Mouse (Mus musculus): ENCODE results near the gene Cd207.

Gene Cd207

DNA sequence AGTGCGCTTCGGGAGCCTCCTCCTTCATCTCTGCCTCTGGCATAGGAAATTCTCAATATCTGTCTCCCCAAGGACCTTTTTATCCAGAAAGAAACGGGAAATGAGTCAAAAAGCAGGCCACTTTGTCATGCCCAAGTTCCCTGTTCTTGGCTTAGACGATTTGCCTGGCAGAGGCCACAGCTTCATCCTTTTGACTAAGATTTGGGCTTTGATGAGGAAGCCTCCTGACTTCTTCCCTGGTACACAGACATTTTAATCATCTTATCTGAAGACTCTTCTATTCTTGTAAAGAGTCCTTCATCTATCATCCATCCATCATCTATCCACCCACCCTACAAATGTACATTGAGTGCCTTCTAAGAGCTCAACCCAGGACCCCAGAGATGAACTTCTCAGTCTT lies at the start of gene Cd207:
Cd207 (minus strand) TSS at position 101 of the 400 bp plus-strand sequence.
- DNase-seq (ENCODE audit: low spot score in 2 of 2), result no peak

GRCm38 (mm10) chr6:83727178-83727577 lies 49.5 kb upstream of the Cd207 start:
- DNase-seq (ENCODE audit: low spot score in 2 of 2), result no peak

DNA sequence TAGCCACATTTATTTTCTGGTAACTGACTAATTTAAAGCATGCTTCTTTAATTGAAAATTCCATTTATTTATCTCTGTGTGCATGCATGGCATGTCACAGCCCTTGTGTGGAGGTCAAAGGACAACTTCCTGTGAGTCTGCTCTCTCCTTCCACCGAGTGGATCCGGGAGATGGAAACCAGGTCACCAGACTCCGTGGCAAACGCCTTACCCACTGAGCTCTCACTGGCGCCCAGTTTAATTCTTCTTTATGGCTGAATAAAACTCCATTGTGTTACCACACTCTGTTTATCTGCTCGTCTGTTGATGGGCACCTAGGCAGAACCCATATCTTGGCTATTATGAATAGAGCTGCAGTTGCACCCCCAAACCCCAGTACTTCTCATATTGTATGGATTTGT lies 44.9 kb upstream of the Cd207 start:
- DNase-seq (ENCODE audit: low spot score in 2 of 2), result no peak

- no peak for DNase-seq (ENCODE audit: low spot score in 2 of 2)
Measured at GRCm38 (mm10) chr6:83717026-83717425, 39.4 kb upstream of the Cd207 start.

- DNase-seq (ENCODE audit: low spot score in 2 of 2), result no peak
Measured at GRCm38 (mm10) chr6:83715461-83716196, 38.0 kb upstream of the Cd207 start.

- no peak for DNase-seq (ENCODE audit: low spot score in 2 of 2)
Measured at GRCm38 (mm10) chr6:83714221-83715123, 36.8 kb upstream of the Cd207 start.

DNA sequence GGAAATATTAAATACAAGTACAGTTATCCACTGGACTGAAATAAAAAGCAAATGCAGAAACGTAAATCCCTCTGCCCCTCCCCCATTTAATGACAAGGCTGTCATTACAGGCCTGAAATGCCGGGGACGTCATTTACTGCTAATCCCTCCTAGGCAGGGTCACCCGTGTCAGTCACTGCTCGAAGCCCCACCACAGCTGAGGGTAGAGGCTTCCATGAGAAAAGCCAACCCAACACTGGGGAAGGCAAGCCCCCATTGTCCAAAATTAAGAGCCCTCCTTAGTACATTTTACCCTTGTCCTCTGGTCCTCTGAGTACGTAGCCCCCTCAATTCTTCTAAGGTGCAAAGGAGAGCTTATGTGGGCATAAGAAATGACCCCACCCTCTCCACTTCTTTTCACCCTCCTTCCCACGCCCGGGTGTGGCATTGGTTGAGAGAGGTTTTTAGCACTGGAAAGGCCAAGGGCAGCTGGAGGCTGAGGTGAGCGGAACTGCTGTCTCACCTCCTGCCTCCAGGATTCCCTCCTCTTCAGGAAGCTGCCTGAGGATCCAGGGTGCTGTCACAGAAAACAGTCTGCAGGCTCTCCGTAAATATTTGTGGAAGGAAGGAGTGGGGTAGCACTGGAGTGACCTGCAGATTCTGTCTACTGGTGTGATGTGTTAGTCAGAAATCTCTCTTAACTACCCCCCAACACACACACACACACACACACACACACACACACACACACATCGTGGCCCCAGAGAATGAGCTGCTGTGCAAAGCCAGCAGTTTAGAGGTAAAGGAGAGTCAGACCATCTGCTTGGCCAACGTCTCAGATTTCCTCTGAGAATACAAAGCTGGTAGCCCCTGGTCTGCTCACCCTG lies 35.8 kb upstream of the Cd207 start:
- DNase-seq (ENCODE audit: low spot score in 2 of 2), result no peak

DNA sequence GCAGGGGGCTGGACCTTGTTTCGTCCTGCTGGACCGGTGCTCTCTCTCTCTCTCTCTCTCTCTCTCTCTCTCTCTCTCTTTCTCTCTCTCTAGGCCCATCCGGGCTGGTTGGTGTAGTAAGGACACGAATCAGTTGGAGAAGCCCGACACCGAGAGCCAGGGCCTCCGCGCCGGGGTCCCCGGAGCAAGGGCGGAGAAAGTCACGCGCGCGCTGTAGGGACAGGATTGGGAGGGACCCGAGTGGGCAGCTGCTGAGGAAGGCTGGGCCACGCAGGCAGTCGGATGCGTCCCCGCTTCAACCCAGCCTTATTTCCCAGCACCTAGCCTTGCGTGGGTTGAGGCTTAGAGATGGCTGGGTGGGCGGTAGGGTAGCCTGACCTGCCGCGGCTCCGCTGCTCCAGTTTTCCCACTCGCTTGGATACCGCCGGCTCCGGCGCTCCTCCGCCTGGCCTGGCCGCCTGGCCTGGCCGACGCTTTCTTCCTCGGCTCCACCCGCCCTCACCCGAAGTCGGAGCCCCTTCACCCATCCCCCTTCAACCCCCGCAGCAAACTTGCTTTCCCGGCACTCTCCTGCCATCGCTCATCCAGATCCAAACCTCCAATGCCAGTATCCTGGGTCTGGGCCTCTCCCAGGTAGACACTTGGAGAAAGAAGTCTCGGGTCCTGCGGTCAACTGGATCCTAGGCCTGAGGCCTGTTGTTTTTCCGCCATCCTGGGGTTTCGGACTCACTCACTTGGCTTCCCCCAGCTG lies 34.2 kb upstream of the Cd207 start:
- no peak for DNase-seq (ENCODE audit: low spot score in 2 of 2)

GRCm38 (mm10) chr6:83711067-83711675 lies 33.5 kb upstream of the Cd207 start, which contains the start of gene Vax2:
TSS of gene Vax2 (plus strand) at chr6:83711264.
- no peak for DNase-seq (ENCODE audit: low spot score in 2 of 2)

- no peak for DNase-seq (ENCODE audit: low spot score in 2 of 2)
Measured at GRCm38 (mm10) chr6:83710361-83711066, 32.9 kb upstream of the Cd207 start.

- DNase-seq (ENCODE audit: low spot score in 2 of 2), result no peak
Measured at GRCm38 (mm10) chr6:83707738-83708510, 30.3 kb upstream of the Cd207 start.

DNA sequence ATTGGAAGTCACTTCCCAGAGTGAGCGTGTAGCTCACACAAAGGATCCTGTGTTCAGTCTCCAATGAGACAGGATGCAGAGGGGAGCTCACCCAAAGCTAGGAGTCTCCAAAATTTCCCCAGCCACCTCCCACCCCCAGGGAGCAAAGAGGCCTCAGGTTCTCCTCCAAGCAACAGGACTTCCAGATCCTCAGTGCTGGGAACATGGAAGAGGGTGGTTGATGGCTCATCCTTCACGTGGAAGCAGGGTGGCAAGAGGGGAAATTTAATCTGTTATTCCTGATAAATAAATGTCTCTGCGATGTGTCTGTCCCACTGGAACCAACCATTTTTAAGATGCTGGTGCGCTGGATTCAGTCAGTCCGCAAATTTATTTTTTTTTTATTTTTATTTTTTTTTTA lies 27.0 kb upstream of the Cd207 start:
- no peak for DNase-seq (ENCODE audit: low spot score in 2 of 2)

DNA sequence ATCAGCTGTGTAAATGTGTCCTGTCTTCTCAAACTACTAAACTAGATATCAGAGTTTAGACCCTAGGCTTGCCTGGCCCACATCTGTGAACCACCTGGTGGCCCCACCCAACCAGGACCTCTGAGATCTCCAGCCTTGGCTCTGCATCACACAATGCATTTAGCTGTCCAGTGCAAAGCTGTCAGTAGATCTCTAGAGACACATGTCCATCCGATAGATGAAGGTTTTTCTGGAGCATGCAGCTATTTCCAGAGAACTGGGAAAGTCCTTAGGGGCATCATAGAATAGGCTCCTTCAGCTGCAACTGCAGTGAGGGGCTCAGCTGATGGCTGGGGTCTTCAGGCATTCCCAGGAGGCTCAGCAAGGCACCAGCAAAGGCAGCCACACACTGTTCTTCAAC lies 26.6 kb upstream of the Cd207 start:
- no peak for DNase-seq (ENCODE audit: low spot score in 2 of 2)

- DNase-seq (ENCODE audit: low spot score in 2 of 2), result no peak
Measured at GRCm38 (mm10) chr6:83703722-83704078, 26.0 kb upstream of the Cd207 start.

GRCm38 (mm10) chr6:83703000-83703721 lies 25.5 kb upstream of the Cd207 start:
- no peak for DNase-seq (ENCODE audit: low spot score in 2 of 2)

- no peak for DNase-seq (ENCODE audit: low spot score in 2 of 2)
Measured at GRCm38 (mm10) chr6:83702146-83702999, 24.7 kb upstream of the Cd207 start.

DNA sequence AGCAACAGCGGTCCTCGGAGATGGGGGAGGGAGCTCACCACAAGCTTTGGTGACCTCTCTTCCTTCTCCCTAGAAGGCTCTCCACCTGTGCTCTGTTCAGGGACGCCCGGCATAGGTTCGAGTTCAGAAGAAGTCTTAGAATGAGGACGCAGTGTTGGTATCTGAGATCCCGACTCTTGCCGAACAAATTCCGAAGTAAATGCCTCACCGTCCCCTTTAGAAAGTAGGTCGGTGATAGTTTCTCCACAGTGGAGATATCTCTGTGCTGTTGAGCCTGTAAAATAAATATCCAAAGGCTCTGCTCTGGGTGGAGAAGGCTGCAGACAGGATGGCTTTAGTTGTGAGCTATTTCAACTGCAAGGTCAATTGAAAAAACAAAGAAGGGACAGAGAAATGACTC lies 23.3 kb upstream of the Cd207 start:
- DNase-seq (ENCODE audit: low spot score in 2 of 2), result no peak

GRCm38 (mm10) chr6:83699971-83700370 lies 22.3 kb upstream of the Cd207 start:
- DNase-seq (ENCODE audit: low spot score in 2 of 2), result no peak

Measured in spleen, postnatal 14 days (tissue).